ENCODE assay signal across 11 mouse cellular contexts in the genomic region with DNA sequence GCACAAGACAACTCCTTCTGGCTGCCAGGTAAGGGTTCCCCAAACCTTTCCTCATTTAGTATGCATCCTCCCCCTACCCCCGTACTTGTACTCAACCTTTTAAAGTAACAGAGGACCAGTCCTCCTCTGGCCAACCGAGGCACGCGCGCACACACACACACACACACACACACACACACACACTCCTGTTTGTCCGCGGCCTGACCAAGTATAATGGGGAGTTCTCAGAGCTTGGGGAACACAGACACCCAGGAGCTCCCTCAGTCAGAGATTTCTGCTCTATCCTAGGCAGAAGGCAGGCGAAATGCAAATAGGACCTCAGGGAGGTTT. TPM values are rescaled to one million over a fixed set of nuclear protein-coding genes. Genes with fewer than 3 reads are reported as not detected.
DNase-seq lines count a peak whose midpoint lies in the region; ATAC-seq and TF ChIP-seq lines count a peak whose summit lies in the region.
"Had no signal": no experiment of that assay in that cellular context is flagged by ENCODE, and none has a peak within 500 bp of the region (broad histone marks: within the 10 kb centered on the region; RNA-seq: fewer than 3 reads in every experiment).

No protein-coding gene starts in this region.

- no peak overlapping the region for H3K27ac ChIP-seq in heart, embryonic 12.5 days (ENCODE audit: poor library complexity, severe bottlenecking)
- no peak overlapping the region for H3K27ac ChIP-seq in ES-Bruce4 (ENCODE audit: insufficient read depth, low read length)
- H3K27ac ChIP-seq in hindbrain, embryonic 10.5 days, result peak overlapping the region; percentile 93
- no peak overlapping the region for H3K27ac ChIP-seq in liver, embryonic 16.5 days (ENCODE audit: low read length)

- no peak for ATAC-seq in heart, embryonic 12.5 days (ENCODE audit: insufficient number of reproducible peaks, low FRiP score)
- ATAC-seq in liver, embryonic 16.5 days (ENCODE audit: low read depth), result no peak

- TF ChIP-seq POLR2A in ES-Bruce4 (IDR thresholded peaks at IDR 0.05; ENCODE audit: insufficient read depth, low read length), result no peak

- H3K9ac ChIP-seq in heart, embryonic 12.5 days, result peak overlapping the region; percentile 83
- H3K9ac ChIP-seq in ES-Bruce4 (ENCODE audit: low read depth, poor library complexity, severe bottlenecking), result peak overlapping the region; percentile 62; the same call in 1 of the 2 replicates
- H3K9ac ChIP-seq in liver, embryonic 16.5 days (ENCODE audit: low read depth, low read length), result peak overlapping the region; percentile 22; the same call in 1 of the 2 replicates

- no peaks in the 10 kb centered on the region for H3K9me3 ChIP-seq in heart, embryonic 12.5 days (replicated peaks)
- no peaks in the 10 kb centered on the region for H3K9me3 ChIP-seq in ES-Bruce4 (replicated peaks; ENCODE audit: control insufficient read depth, insufficient read depth, low read length, poor library complexity, severe bottlenecking)
- H3K9me3 ChIP-seq in hindbrain, embryonic 10.5 days, result no peaks in the 10 kb centered on the region
- no peaks in the 10 kb centered on the region for H3K9me3 ChIP-seq in liver, embryonic 16.5 days (replicated peaks; ENCODE audit: control insufficient read depth, low read length)

- DNase-seq in heart, postnatal 14 days, result no peak
- no peak for DNase-seq in hindbrain, embryonic 10.5 days (ENCODE audit: low spot score)
- DNase-seq in cerebellum, postnatal 4 days (ENCODE audit: low spot score in 2 of 2), result no peak
- DNase-seq in layer of hippocampus, postnatal 10 days (ENCODE audit: low spot score in 2 of 2), result no peak
- DNase-seq in right cerebral cortex, postnatal 10 days (ENCODE audit: low spot score in 2 of 2), result no peak
- DNase-seq: lung, postnatal 36 days had no signal

- TF ChIP-seq EP300 in ES-Bruce4 (IDR thresholded peaks at IDR 0.05; ENCODE audit: insufficient read depth, low read depth, low read length), result no peak

- peaks cover 11% of the 10 kb centered on the region; the same call in 1 of the 2 replicates for H3K27me3 ChIP-seq in heart, embryonic 12.5 days (replicated peaks)
- H3K27me3 ChIP-seq in ES-Bruce4 (ENCODE audit: control insufficient read depth, insufficient read depth, low read length, poor library complexity, severe bottlenecking), result peaks cover 8% of the 10 kb centered on the region; the same call in 1 of the 2 replicates
- H3K27me3 ChIP-seq in hindbrain, embryonic 10.5 days (ENCODE audit: insufficient read depth, poor library complexity, severe bottlenecking), result peaks cover 76% of the 10 kb centered on the region
- H3K27me3 ChIP-seq in liver, embryonic 16.5 days (ENCODE audit: control insufficient read depth, insufficient read depth, low read depth, low read length), result peaks cover 23% of the 10 kb centered on the region

- WGBS in heart, embryonic 12.5 days, result 11% methylated on average over 8 of the region's 8 CpGs
- WGBS in hindbrain, embryonic 10.5 days, result 7% methylated on average over 8 of the region's 8 CpGs
- 24% methylated on average over 8 of the region's 8 CpGs for WGBS in liver, embryonic 16.5 days (ENCODE audit: insufficient replicate concordance)

- H3K36me3 ChIP-seq in heart, embryonic 12.5 days, result no peaks in the 10 kb centered on the region
- no peaks in the 10 kb centered on the region for H3K36me3 ChIP-seq in ES-Bruce4 (ENCODE audit: control insufficient read depth, insufficient read depth, low read length, poor library complexity, severe bottlenecking)
- H3K36me3 ChIP-seq in hindbrain, embryonic 10.5 days, result no peaks in the 10 kb centered on the region
- no peaks in the 10 kb centered on the region for H3K36me3 ChIP-seq in liver, embryonic 16.5 days (ENCODE audit: control insufficient read depth, insufficient read depth)

- no peak for TF ChIP-seq CTCF in ES-Bruce4 (IDR thresholded peaks at IDR 0.05; ENCODE audit: low read depth, low read length)

- peak overlapping the region; percentile 62 for H3K4me3 ChIP-seq in heart, embryonic 12.5 days
- H3K4me3 ChIP-seq in ES-Bruce4 (ENCODE audit: low read depth, low read length), result peak overlapping the region; percentile 50
- peak overlapping the region; percentile 64 for H3K4me3 ChIP-seq in hindbrain, embryonic 10.5 days
- peak overlapping the region; percentile 46 for H3K4me3 ChIP-seq in liver, embryonic 16.5 days (ENCODE audit: low read depth, low read length)

- H3K4me1 ChIP-seq in heart, embryonic 12.5 days (replicated peaks), result peaks cover 18% of the 10 kb centered on the region; the same call in 1 of the 2 replicates
- H3K4me1 ChIP-seq in ES-Bruce4 (ENCODE audit: control insufficient read depth, insufficient read depth, low read length), result no peaks in the 10 kb centered on the region
- H3K4me1 ChIP-seq in hindbrain, embryonic 10.5 days (replicated peaks), result peaks cover 24% of the 10 kb centered on the region
- 0 out of 2 replicates have a peak, but pooled peaks cover 2% of the 10 kb centered on the region for H3K4me1 ChIP-seq in liver, embryonic 16.5 days (ENCODE audit: control insufficient read depth, low read depth, low read length)

- intact Hi-C loops in heart, postnatal 14 days (cut with DNase I), result loop anchor here (5.0 kb wide), 1 partner anchor 154 kb away; no protein-coding TSS in a partner anchor

- H3K4me2 ChIP-seq in heart, embryonic 12.5 days, result peak overlapping the region; percentile 98
- peak overlapping the region; percentile 51 for H3K4me2 ChIP-seq in liver, embryonic 16.5 days (ENCODE audit: low read depth, low read length)

RNA-seq across cellular contexts. Expression of gene Kcnj1, which starts 36.4 kb away (rescaled TPM):
- not detected in 2 replicates for polyA plus RNA-seq in heart, embryonic 12.5 days (2016; fragmentation: Nextera tagmentation; extraction: Ambion mirVana)
- total RNA-seq in heart, postnatal 14 days (2021), result not detected
- polyA plus RNA-seq in ES-Bruce4 (2011; ENCODE audit: insufficient read depth, insufficient read length, low read depth, missing spikeins), result not detected in 2 replicates
- polyA plus RNA-seq in hindbrain, embryonic 10.5 days (2016; fragmentation: Nextera tagmentation; extraction: Ambion mirVana), result not detected in 2 replicates
- not detected in 2 replicates for polyA plus RNA-seq in liver, embryonic 16.5 days (2015; fragmentation: Nextera tagmentation; extraction: Ambion mirVana)
- total RNA-seq in layer of hippocampus, postnatal 10 days (2021), result not detected
- total RNA-seq: adrenal gland, adult 18-20 months had no signal
- polyA plus RNA-seq: C2C12 had no signal

Comparison
In these comparisons a context has a peak if more than half of its experiments do, and no peak if none do; other contexts are left out.
1. H3K9ac ChIP-seq: peak in every context shown above with its lines; median percentile 83 in heart, embryonic 12.5 days; 62 in ES-Bruce4; 22 in liver, embryonic 16.5 days.